Mouse (Mus musculus) small intestine, adult 2 months (tissue): ENCODE results near the gene Efcab5. TPM values are rescaled to one million over a fixed set of nuclear protein-coding genes. Genes with fewer than 3 reads are reported as not detected.

Experiments
- H3K27ac ChIP-seq: fragments of 200-500 bp; 2 replicates; pipeline ENCODE4 v1.5.1; 2012; ENCODE audit warnings: low read depth, low read length, control low read depth, inconsistent platforms; ENCODE audit not compliant: insufficient read depth
- H3K27me3 ChIP-seq: fragments of 200-500 bp; 2 replicates; pipeline ENCODE4 v1.6.1; 2012; ENCODE audit warnings: mild to moderate bottlenecking, moderate library complexity, low read length, inconsistent platforms; ENCODE audit not compliant: control insufficient read depth, insufficient read depth
- H3K36me3 ChIP-seq: fragments of 200-500 bp; 2 replicates; pipeline ENCODE4 v1.6.1; 2012; ENCODE audit warnings: mild to moderate bottlenecking, low read length, control low read depth, inconsistent platforms; ENCODE audit not compliant: control insufficient read depth, insufficient read depth
- H3K4me1 ChIP-seq: fragments of 200-500 bp; 2 replicates; pipeline ENCODE4 v1.6.1; 2012; ENCODE audit warnings: low read length, inconsistent platforms, mixed read lengths; ENCODE audit not compliant: control insufficient read depth, insufficient read depth, insufficient read length
- H3K4me3 ChIP-seq: fragments of 200-500 bp; 2 replicates; pipeline ENCODE4 v1.5.1; 2012; ENCODE audit warnings: low read depth, mild to moderate bottlenecking, control low read depth, inconsistent platforms, low read length, moderate library complexity
- CTCF ChIP-seq: fragments of 200-500 bp; IDR thresholded peaks from 2 replicates; pipeline ENCODE4 v1.5.1; 2012; ENCODE audit warnings: low read depth, mild to moderate bottlenecking, control low read depth, inconsistent platforms, low read length, moderate library complexity, mixed read lengths; ENCODE audit not compliant: insufficient replicate concordance, insufficient read length; ENCODE audit errors: extremely low read depth
- POLR2A ChIP-seq: fragments of 200-500 bp; IDR thresholded peaks from 2 replicates; pipeline ENCODE4 v1.6.1; 2012; ENCODE audit warnings: low read depth, mild to moderate bottlenecking, control low read depth, inconsistent platforms, low read length, moderate library complexity
- WGBS: fragments of 180-500 bp; shearing (Covaris S2); methylation state at CpG from one replicate; pipeline ENCODE4 v1.1.7; 2018; 5-methylcytosine and 5-hydroxymethylcytosine counted together
- polyA plus RNA-seq: library from polyadenylated mRNA; depleted of rRNA; stranded (reverse); fragments of >200 nt; gene quantifications from 2 replicates; pipeline ENCODE4 v1.2.3, GENCODE M21; 2012

Efcab5 gene
- polyA plus RNA-seq, 1 experiment: 1.1 TPM

DNA sequence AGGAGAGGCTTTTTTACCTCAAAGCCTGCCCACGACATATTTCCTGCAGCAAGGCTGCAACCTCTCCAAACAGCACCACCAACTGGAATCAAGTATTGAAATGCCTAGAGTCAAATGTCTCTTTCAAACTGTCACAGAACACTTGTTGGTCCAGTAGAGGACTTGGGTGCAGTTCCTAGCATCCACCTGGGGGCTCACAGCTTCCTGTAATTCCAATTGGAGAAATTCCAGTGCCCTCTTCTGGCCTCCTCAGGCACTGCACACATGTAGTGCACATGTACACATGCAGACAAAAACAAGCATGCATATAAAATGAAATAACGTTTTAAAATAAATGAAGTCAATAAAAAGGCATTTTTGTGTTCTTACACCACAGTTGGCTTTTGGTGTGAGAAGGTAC lies 40.0 kb downstream of the Efcab5 start:
- WGBS: 90% methylated on average over 2 of the region's 2 CpGs

DNA sequence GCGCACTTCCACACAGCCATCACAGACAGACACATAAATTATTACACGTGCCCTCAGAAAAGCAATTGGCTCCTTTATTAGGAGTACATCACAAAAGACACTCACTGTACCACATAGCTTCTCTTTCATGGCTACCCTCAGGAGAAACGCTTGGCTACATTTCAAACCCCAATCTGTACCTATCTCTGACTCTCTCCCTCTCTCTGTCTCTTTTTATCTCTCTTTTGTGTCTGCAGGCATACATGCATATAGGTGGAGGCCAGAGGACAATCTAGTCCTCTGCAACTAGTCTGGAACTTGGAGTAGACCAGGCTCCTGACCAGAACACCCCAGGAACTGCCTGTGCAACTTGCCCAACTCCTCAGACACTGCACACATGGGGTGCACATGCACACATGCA lies 41.0 kb downstream of the Efcab5 start:
- Histone ChIP-seq H3K27me3 (no peaks in the 10 kb centered on the region), H3K36me3 (no peaks in the 10 kb centered on the region), H3K27ac (no peak overlapping the region), H3K4me3 (no peak overlapping the region), H3K4me1 (peaks cover 2% of the 10 kb centered on the region; the same call in 1 of the 2 replicates)
- 97% methylated on average over 3 of the region's 3 CpGs for WGBS
- TF ChIP-seq CTCF (no peak), POLR2A (no peak)

More for the DNA sequence above, 40.0 kb downstream of the Efcab5 start:
- H3K27me3 ChIP-seq: no peaks in the 10 kb centered on the region
- TF ChIP-seq CTCF (no peak), POLR2A (no peak)
- no peak overlapping the region for H3K4me3 ChIP-seq
- peaks cover 2% of the 10 kb centered on the region; the same call in 1 of the 2 replicates for H3K4me1 ChIP-seq
- no peaks in the 10 kb centered on the region for H3K36me3 ChIP-seq
- no peak overlapping the region for H3K27ac ChIP-seq

DNA sequence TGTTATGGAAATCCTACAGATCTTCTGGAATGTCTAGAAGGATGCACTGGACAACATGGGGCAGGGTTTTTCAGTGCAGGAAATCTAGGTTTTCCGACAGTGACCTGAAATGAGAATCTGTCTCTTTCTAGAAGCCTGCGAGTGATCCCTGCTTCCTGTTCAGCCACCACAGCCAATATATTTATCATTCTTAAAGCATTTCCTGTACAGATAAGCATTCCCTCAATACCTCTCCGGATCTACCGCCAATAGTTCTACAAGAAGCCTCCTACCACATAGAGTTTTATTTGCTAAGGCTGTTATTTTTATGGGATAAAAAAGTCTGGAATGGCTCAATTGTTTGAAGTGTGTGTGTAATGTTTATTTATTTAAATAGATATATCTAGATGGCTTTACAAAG lies 43.3 kb downstream of the Efcab5 start:
- 16% methylated on average over 4 of the region's 4 CpGs for WGBS
- Histone ChIP-seq H3K36me3 (no peaks in the 10 kb centered on the region), H3K27ac (no peak overlapping the region), H3K4me1 (peaks cover 2% of the 10 kb centered on the region; the same call in 1 of the 2 replicates), H3K4me3 (no peak overlapping the region), H3K27me3 (no peaks in the 10 kb centered on the region)
- no peak for TF ChIP-seq POLR2A
- no peak for TF ChIP-seq CTCF

DNA sequence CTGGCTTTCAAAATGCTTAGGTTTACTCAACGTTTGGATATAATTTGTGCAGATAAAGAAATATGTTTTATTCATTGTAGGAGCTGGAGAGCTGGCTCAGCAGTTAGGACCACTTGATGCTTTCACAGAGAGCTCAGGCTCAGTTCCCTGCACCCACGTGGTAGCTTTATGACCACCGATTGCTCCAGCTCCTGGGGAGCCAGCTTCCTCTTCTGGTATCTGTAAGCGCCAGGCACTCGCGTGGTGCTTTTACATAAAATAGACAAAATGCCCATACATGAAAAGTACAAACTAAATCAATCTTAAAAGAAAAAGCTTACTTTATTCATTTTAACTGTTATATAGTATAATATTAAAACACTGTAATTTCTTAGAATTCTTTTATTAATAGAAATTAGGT lies 46.8 kb downstream of the Efcab5 start:
- TF ChIP-seq POLR2A: no peak
- TF ChIP-seq CTCF: no peak
- Histone ChIP-seq H3K27me3 (no peaks in the 10 kb centered on the region), H3K27ac (no peak overlapping the region), H3K4me1 (peaks cover 2% of the 10 kb centered on the region; the same call in 1 of the 2 replicates), H3K4me3 (no peak overlapping the region), H3K36me3 (no peaks in the 10 kb centered on the region)
- WGBS: 70% methylated on average over 6 of the region's 6 CpGs

DNA sequence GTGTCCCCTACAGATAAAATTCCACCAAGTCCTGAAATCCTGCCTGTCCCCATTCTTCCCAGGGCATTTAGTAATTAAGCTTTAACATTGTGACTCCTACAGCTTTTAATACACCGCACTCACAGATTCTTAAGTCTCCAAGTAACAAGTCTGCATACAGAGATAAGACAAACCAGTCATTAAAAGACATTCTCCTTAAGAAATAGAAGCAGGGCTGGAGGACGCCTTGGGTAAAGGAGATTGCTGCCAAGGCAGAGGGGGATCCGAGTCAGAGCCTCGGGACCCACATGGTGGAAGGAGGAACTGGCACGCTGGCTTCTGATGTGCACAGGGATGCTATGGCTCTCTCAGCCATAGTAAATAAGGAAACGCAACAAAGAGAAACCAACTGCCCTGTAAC lies 48.8 kb downstream of the Efcab5 start:
- H3K36me3 ChIP-seq: no peaks in the 10 kb centered on the region
- 88% methylated on average over 6 of the region's 6 CpGs for whole genome bisulfite sequencing
- no peaks in the 10 kb centered on the region for H3K27me3 ChIP-seq
- H3K4me3 ChIP-seq: no peak overlapping the region
- no peak for TF ChIP-seq CTCF
- no peak for TF ChIP-seq POLR2A
- H3K27ac ChIP-seq: no peak overlapping the region
- H3K4me1 ChIP-seq: no peaks in the 10 kb centered on the region

DNA sequence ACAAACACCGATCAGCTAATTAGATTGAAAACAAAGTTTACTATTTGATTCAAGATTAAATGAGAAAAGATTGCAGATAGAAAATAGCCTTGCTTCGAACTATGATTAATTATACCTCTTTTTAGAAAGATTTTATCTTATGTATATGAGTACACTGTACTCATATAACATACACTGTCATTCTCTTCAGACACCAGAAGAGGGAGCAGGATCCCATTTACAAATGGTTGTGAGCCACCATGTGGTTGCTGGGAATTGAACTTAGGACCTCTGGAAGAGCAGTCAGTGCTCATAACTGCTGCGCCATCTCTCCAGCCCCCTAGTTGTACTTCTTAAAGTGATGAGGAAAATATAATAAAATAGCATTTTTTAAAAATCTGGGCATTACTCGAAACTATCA lies 55.3 kb downstream of the Efcab5 start:
- no peaks in the 10 kb centered on the region for H3K4me1 ChIP-seq
- no peaks in the 10 kb centered on the region for H3K27me3 ChIP-seq
- no peak overlapping the region for H3K4me3 ChIP-seq
- no peaks in the 10 kb centered on the region for H3K36me3 ChIP-seq
- H3K27ac ChIP-seq: no peak overlapping the region
- WGBS: 95% methylated on average over 4 of the region's 4 CpGs
- TF ChIP-seq CTCF: no peak
- TF ChIP-seq POLR2A: no peak

DNA sequence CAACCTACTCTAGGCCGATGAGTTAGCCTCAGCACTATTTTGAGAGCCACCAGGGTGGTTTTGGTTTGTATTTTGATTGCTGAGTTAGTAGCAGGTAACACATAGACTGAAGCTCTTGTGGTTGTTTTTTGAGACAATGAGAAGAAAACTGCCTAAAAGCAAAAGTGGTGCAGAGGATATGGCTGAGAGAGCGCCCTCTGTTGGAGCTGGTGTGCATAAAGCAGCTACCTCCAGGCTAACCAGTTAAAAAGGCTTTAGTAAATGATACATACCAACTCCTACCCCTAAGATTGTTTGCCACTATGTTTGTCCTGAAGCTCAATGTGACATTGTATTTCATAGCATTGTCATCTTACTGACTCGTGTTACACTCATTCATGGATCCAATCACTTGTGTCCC lies 56.2 kb downstream of the Efcab5 start:
- no peaks in the 10 kb centered on the region for H3K4me1 ChIP-seq
- 66% methylated on average over 3 of the region's 3 CpGs for WGBS

More for the DNA sequence above, 56.2 kb downstream of the Efcab5 start:
- Histone ChIP-seq H3K27me3 (no peaks in the 10 kb centered on the region), H3K36me3 (no peaks in the 10 kb centered on the region), H3K27ac (no peak overlapping the region), H3K4me3 (no peak overlapping the region)
- no peak for TF ChIP-seq POLR2A
- peak; percentile 49; the same call in 1 of the 2 replicates for TF ChIP-seq CTCF
